Mouse (Mus musculus): ENCODE measurements around the gene Clca3a1.

Gene Clca3a1

GRCm38 (mm10) chr3:144719088-144719900 is 41.5 kb downstream of the Clca3a1 start:
- DNase-seq (ENCODE audit: low spot score), result peak; percentile 38

- no peak for DNase-seq (ENCODE audit: low spot score)
Observed at GRCm38 (mm10) chr3:144718706-144719087, 42.1 kb downstream of the Clca3a1 start.

GRCm38 (mm10) chr3:144717835-144718234 is 42.9 kb downstream of the Clca3a1 start:
- DNase-seq (ENCODE audit: low spot score), result no peak

- no peak for DNase-seq (ENCODE audit: low spot score)
Observed at GRCm38 (mm10) chr3:144717121-144717520, 43.7 kb downstream of the Clca3a1 start.

GRCm38 (mm10) chr3:144715901-144716300 is 44.9 kb downstream of the Clca3a1 start:
- no peak for DNase-seq (ENCODE audit: low spot score)

GRCm38 (mm10) chr3:144715033-144715432 is 45.7 kb downstream of the Clca3a1 start:
- no peak for DNase-seq (ENCODE audit: low spot score)

- no peak for DNase-seq (ENCODE audit: low spot score)
Observed at GRCm38 (mm10) chr3:144714606-144715005, 46.2 kb downstream of the Clca3a1 start.

- no peak for DNase-seq (ENCODE audit: low spot score)
Observed at GRCm38 (mm10) chr3:144714126-144714525, 46.7 kb downstream of the Clca3a1 start.

- no peak for DNase-seq (ENCODE audit: low spot score)
Observed at GRCm38 (mm10) chr3:144711607-144712206, 49.1 kb downstream of the Clca3a1 start.

GRCm38 (mm10) chr3:144708612-144709011 is 52.2 kb downstream of the Clca3a1 start:
- DNase-seq (ENCODE audit: low spot score), result no peak

GRCm38 (mm10) chr3:144703959-144704358 is 56.8 kb downstream of the Clca3a1 start:
- no peak for DNase-seq (ENCODE audit: low spot score)

- no peak for DNase-seq (ENCODE audit: low spot score)
Observed at GRCm38 (mm10) chr3:144698790-144699433, 61.9 kb downstream of the Clca3a1 start.

- DNase-seq (ENCODE audit: low spot score), result no peak
Observed at GRCm38 (mm10) chr3:144697942-144698341, 62.8 kb downstream of the Clca3a1 start.

- no peak for DNase-seq (ENCODE audit: low spot score)
Observed at GRCm38 (mm10) chr3:144697154-144697553, 63.6 kb downstream of the Clca3a1 start.

- DNase-seq (ENCODE audit: low spot score), result no peak
Observed at GRCm38 (mm10) chr3:144694941-144695340, 65.8 kb downstream of the Clca3a1 start.

GRCm38 (mm10) chr3:144694040-144694439 is 66.7 kb downstream of the Clca3a1 start:
- DNase-seq (ENCODE audit: low spot score), result no peak

GRCm38 (mm10) chr3:144692052-144692451 is 68.7 kb downstream of the Clca3a1 start:
- no peak for DNase-seq (ENCODE audit: low spot score)

GRCm38 (mm10) chr3:144689236-144689635 is 71.5 kb downstream of the Clca3a1 start:
- DNase-seq (ENCODE audit: low spot score), result no peak

GRCm38 (mm10) chr3:144688284-144688683 is 72.5 kb downstream of the Clca3a1 start:
- DNase-seq (ENCODE audit: low spot score), result no peak

GRCm38 (mm10) chr3:144687618-144688017 is 73.2 kb downstream of the Clca3a1 start:
- DNase-seq (ENCODE audit: low spot score), result no peak

- DNase-seq (ENCODE audit: low spot score), result no peak
Observed at GRCm38 (mm10) chr3:144686146-144686545, 74.6 kb downstream of the Clca3a1 start.

- no peak for DNase-seq (ENCODE audit: low spot score)
Observed at GRCm38 (mm10) chr3:144683136-144683814, 77.5 kb downstream of the Clca3a1 start.

All from ovary, postnatal 14 days (tissue).